In genomic region chr8:86501341-86501740, GRCm38 (mm10) we compare ENCODE assay signal across 15 mouse cellular contexts.
DNase-seq lines count a peak whose midpoint lies in the region; ATAC-seq and TF ChIP-seq lines count a peak whose summit lies in the region.
"Had no signal": no experiment of that assay in that cellular context is flagged by ENCODE, and none has a peak within 500 bp of the region (broad histone marks: within the 10 kb centered on the region; RNA-seq: fewer than 3 reads in every experiment).

No protein-coding gene starts in this region.

- no peaks in the 10 kb centered on the region for H3K4me1 ChIP-seq in lung, postnatal 0 days (ENCODE audit: insufficient read depth, low read depth, low read length)
- H3K4me1 ChIP-seq: neural tube, embryonic 12.5 days had no signal

- no peak overlapping the region for H3K4me2 ChIP-seq in lung, postnatal 0 days (replicated peaks; ENCODE audit: low read depth, low read length)
- H3K4me2 ChIP-seq: neural tube, embryonic 12.5 days had no signal

- H3K9ac ChIP-seq in lung, postnatal 0 days (replicated peaks; ENCODE audit: low read depth), result no peak overlapping the region
- H3K9ac ChIP-seq: neural tube, embryonic 12.5 days had no signal

- no peak for TF ChIP-seq EP300 in lung, postnatal 0 days (IDR thresholded peaks at IDR 0.05)

- no peak overlapping the region for H3K4me3 ChIP-seq in lung, postnatal 0 days (ENCODE audit: low read depth, low read length)
- H3K4me3 ChIP-seq: neural tube, embryonic 12.5 days had no signal

- 68% methylated on average over 7 of the region's 7 CpGs for WGBS in lung, postnatal 0 days

- POLR2A ChIA-PET in Patski (lab: Charles Lee), result no interaction called here

- in situ Hi-C loops in Patski (cut with MboI; ENCODE audit: low pct_unique_long_range_greater_than_20kb), result no loop called here

- no peak for TF ChIP-seq CTCF in Patski (IDR thresholded peaks at IDR 0.05)
- TF ChIP-seq CTCF in lung, postnatal 0 days (IDR thresholded peaks at IDR 0.05), result no peak

- DNase-seq in urinary bladder, adult 18-20 months (ENCODE audit: low spot score in 2 of 2), result peak; percentile 25 to 52
- no peak for DNase-seq in urinary bladder, postnatal 4 days (ENCODE audit: low spot score in 2 of 2)
- DNase-seq in Patski (ENCODE audit: low read depth, low spot score), result peak; percentile 3
- no peak for DNase-seq in lung, postnatal 0 days (ENCODE audit: low spot score)
- DNase-seq in cerebellum, postnatal 36 days, result no peak
- DNase-seq in heart, adult 11 months, result no peak
- DNase-seq: cerebellum, adult 2 months; kidney, adult 9 months; left cerebral cortex, postnatal 4 days; thymus, postnatal 4 days had no signal

- no peaks in the 10 kb centered on the region for H3K27me3 ChIP-seq in Patski
- H3K27me3 ChIP-seq in lung, postnatal 0 days (replicated peaks; ENCODE audit: insufficient read depth, low read length), result no peaks in the 10 kb centered on the region
- H3K27me3 ChIP-seq: neural tube, embryonic 12.5 days had no signal

- no peak overlapping the region for H3K27ac ChIP-seq in lung, postnatal 0 days (ENCODE audit: low read length)
- H3K27ac ChIP-seq: macrophage; neural tube, embryonic 12.5 days had no signal

- CTCF ChIA-PET in Patski (lab: Charles Lee), result interaction anchor here (0.7 kb wide), 1 partner anchor 238 kb away, joined by 3 read pairs; no protein-coding TSS in a partner anchor

- ATAC-seq in Patski, result no peak
- ATAC-seq in common myeloid progenitor, adult 5-6 weeks (replicated peaks; ENCODE audit: low read depth, poor library complexity, severe bottlenecking), result 0 out of 2 replicates have a peak, but pooled peaks have one; percentile 29
- ATAC-seq in lung, postnatal 0 days, result no peak
- ATAC-seq: hindbrain, embryonic 16.5 days; midbrain, embryonic 16.5 days had no signal

- H3K9me3 ChIP-seq in lung, postnatal 0 days (ENCODE audit: low read length), result no peaks in the 10 kb centered on the region

- H3K36me3 ChIP-seq in lung, postnatal 0 days (ENCODE audit: insufficient read depth, low read length), result no peaks in the 10 kb centered on the region
- H3K36me3 ChIP-seq: neural tube, embryonic 12.5 days had no signal

Comparison
In these comparisons a context has a peak if more than half of its experiments do, and no peak if none do; other contexts are left out.
1. DNase-seq: peak in urinary bladder, adult 18-20 months (2 of 2) and Patski (single experiment); none in urinary bladder, postnatal 4 days (0 of 2), lung, postnatal 0 days (single experiment), cerebellum, postnatal 36 days (0 of 2) and heart, adult 11 months (single experiment).